Mouse (Mus musculus) embryo, embryonic 9.5 days (tissue): ENCODE results near the gene Coa4.
"Not testable (repeated sequence)": the region's sequence is repeated elsewhere in the genome, so short reads cannot be mapped to it uniquely, and the experiment has no call there.

Experiments used
- DNase-seq: peaks from one replicate; pipeline ENCODE4 v3.0.0-alpha.2; 2017; ENCODE audit errors: extremely low spot score

Gene Coa4

DNA sequence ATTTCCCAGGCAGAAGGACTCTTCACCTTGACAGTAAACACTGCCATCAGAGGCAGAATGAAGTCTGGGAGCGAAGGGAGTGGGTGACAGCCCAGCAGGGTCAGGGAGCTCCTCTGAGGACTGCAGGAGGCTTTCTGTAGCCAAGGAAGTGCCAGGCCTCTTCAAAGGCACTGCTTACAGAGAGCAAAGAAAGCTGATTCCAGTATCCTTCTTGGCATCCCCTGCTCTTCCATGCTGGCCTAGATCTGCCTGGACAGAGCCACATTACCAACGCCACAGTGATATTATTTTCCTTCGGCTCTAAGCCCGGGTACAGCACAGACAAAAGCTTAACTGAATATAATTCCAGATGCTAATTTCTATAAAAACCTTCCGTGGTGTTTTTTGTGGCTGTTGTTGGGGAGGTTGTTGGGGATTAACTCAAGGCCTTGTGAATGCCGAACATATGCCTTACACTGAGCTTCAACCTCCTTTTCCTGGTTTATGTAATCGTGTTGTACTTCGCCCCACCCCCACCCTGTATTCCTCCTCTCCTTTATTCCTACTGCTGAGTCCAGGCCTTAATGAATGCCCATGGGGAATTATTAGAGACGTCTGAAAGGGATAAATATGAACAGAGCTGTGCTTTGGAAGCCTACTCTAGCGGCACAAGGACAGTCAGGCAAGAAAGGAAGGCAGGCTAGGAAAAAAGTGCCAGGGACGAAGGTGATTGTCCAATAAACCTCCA, 25.2 kb downstream of the Coa4 start:
- DNase-seq: no peak

DNA sequence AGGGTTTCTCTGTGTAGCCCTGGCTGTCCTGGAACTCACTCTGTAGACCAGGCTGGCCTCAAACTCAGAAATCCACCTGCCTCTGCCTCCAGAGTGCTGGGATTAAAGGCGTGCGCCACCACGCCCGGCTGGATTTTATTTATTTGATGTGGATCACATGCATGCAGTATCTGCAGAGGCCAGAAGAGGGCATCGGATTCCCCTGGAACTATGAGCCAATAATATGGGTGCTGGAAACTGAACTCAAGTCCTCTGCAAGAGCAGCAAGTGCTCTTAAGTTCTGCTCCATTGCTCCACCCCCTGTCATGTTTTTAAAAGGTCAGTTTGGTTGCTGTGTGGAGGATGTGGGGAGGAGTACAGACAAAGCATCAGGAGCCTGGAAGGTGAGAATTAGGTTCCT, 30.4 kb downstream of the Coa4 start:
- not testable (repeated sequence) for DNase-seq

DNA sequence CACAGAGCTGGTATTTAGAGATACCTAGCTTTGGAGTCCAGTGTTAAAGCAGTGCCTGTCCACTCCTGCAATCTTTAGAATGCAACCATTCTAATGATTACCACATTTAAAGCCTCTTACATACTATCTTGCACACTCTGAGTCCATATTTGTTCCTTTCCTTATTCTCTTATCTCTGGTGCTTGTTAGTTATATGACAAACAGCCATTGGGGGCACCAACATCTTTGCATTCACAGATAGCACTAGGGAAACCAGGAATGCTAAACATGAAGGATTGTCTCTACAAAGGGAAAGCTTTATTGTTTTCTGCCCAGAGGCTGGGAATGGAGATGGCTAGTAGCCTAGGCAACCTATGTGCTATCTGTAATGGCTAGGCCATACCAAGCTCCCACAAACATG, 33.0 kb downstream of the Coa4 start:
- DNase-seq: no peak

DNA sequence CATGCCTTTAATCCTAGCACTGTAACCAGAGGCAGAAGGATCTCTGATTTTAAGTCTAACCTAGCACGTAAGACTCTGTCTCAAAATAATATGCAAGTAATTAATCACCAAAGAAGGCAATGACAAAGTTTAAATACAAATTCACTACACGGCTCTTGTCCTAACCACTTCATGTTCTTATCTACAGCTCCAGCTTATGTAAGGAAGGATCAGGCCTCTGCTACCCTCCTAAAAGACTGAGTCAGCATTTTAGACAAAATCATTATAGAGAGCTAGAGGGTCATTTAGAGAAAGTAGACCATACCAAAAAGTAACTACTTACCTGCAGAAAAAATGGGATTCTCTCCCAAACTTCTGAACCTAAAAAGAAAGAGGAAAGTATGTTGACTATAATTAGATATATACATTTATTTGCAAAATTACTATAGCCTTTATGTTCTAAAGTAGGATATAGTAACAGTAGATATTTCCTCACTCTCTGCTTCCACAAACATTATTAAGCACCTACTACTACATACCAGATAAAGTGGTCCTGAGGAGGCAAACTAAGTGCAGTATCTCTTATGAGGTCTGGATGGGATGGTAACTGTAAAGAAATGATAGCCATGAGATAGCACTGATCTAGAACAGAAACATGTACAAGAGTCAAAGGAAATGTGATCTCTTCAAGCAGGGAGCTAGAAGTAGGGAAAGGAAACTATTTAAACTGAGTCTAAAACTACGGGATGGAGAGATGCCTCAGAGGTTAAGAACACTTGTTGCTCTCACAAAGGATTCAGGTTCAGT, 34.3 kb downstream of the Coa4 start:
- no peak for DNase-seq

DNA sequence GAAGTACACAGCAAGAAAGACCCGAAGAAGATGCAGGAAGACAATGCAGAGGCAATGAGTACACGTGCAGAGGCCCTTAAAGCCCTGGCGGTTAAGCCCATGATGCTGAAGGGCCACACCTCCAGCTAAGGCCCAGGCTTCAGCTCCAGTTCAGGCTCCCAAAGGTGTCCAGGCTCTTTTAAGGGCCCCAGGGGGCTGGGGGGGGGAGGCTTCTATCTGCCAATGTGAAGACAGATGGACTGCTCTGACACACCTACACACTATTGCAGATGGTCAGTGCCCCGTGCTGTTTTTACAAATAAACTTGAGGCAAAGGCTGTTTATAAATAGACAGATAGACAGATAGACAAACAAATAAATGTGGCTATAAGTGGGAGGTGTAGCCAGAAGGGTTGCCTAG, 35.2 kb downstream of the Coa4 start:
- no peak for DNase-seq

DNA sequence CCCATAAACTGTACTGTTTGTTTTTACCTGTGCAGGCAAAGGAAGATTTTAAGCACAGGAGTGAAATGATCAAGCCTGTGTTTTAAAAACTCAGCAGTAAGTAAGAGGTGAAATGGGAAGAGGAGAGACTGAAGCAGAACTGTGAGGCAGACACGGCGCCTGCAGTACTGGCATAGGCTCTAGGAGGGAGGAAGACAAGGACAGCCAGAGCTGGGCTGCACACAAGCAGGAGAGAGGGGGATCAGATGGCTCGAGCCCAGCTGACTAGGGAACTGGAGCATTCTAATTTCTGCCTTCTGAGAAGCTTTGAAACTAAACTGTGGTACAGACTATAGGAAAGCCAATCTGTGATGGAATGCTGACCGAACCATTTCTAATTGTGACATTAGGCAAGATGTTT, 35.8 kb downstream of the Coa4 start:
- DNase-seq: no peak

DNA sequence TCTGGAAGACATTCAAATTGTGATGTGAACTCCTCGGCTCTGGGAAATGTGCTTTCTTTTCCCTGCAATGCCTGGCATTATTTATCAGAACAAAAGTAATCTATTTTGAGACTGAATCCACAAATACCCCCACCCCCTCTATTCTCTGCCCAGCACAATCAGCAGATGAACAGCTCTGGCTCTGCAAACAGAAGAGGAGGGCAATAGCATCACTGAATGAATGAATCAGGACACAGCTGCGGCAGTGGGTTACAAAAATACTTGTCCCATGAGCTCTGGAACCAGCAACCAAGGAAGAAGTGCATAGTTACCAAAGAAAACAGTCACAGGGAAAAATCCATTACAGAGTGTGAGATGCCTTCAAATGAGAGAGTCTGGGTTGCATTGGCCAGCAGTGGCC, 41.9 kb downstream of the Coa4 start:
- no peak for DNase-seq

DNA sequence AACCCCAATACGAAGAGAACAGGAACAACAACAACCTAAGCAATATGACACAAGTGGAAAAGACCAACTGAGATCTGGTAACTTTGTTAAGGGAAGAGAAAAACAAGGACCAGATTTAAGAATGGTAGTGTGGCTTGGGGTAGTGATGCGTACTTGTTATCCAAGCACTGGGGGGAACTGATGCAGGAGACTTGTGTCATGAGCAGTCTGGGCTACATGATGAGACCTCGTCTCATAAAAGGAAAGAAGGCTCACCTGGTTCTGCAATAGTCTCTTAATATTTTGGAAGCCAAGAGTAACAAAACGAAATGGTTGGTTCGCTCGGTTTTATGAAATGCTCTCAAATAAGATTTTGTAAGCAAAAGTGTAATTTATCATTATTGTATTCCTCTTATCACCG, 45.4 kb downstream of the Coa4 start:
- DNase-seq: no peak

DNA sequence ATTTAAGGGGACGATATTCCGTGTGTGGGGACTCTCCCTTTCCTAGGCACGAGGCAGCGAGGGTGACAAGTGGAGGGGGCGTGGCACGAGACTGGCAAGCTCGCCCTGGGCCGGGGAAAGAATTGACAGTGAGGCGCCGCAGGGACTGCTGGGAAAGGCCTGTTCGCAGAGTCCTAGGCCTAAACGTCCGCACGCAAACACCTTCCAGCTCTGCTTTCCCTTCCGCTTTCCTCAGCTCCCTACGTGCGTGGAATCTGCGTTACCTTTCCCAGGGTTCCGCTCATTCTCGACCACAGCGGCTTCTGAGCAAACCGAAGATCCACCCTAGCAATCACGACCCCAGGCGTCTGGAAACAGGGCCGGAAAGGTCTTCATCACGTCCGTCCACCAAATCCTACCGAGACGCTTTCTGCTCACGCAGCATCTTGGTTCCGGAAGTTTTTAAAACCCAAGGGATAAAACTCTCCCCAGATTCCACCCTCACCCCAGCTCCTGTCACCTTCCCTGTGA, 45.9 kb downstream of the Coa4 start:
- peak; percentile 92 for DNase-seq

DNA sequence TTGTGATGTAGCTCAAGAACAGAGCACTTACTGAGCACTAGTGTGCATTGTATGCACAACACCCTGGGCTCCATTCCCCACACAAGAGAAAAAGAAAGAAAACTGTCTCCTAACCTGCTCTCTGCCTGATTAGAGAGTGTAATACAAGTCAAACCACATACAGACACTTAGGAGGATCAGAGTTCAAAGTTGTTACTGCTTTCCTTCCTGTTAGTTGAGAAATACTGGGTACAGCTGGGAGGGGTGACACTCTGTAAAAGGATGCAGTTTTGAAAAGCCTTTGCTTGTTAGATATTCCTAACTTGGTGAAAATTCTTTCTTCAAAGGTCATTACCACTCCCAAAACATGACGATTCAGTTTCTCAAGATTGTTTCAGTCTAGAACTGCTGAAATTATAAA, 52.9 kb downstream of the Coa4 start:
- no peak for DNase-seq
